Mouse (Mus musculus): ENCODE measurements around the gene Ift81. TPM values are rescaled to one million over a fixed set of nuclear protein-coding genes. Genes with fewer than 3 reads are reported as not detected.

Ift81 gene
- 2.0 and 3.4 TPM in 2 replicates for polyA plus RNA-seq (2012; rRNA removed)

DNA sequence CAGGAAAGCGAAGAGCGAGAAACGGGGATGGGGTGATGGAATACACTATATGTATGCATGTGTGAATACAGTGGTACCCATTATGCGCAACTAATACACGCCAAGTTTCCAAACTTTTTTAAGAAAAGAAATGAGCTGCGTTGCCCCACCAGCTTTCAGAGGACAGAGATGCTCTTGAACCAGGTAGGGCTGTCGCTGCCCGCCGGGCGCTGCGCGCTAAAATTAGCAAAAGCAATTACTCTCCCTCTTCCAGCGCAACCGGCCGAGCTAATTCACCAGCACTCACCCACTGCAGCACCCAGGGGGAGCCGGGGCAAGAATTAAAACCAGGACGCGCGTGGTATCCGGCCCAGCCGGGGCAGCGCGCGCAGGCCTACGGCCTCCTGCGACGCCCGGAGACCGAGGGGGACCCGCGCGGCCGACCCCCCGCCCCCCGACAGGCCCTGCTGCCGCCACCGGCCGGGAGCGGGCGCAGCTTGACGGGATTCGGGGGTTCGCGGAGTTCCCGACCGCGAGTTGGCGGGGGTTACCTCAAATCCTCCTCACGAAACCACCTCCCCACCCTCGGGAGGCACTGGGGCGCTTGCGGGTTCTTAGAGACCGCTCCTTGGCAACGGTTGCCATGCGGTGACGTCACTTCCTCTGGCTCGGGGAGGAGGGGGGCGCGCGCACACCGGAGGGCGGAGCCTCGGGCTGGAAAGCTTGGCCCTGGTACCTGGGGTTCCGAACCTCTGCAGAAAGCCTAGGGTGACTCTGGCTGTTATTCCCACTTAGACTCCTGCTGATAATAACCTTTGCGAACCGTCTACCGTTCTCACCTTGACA lies at the start of gene Ift81:
Gene Ift81, minus strand, starts transcription at position 611 of the 825 bp plus-strand sequence.
- Histone ChIP-seq H3K27me3 (replicated peaks; ENCODE audit: control insufficient read depth, insufficient read depth, low read length) (no peaks in the 10 kb centered on the region), H3K4me3 (ENCODE audit: insufficient read depth, low read depth, low read length) (peak within 1 kb of the TSS; percentile 80), H3K27ac (ENCODE audit: insufficient read depth, low read depth, low read length) (no peak within 1 kb of the TSS), H3K4me1 (ENCODE audit: control insufficient read depth, insufficient read depth, low read length) (peaks cover 6% of the 10 kb centered on the region; the same call in 1 of the 2 replicates), H3K36me3 (ENCODE audit: control insufficient read depth, insufficient read depth, low read length) (no peaks in the 10 kb centered on the region)
- peak; percentile 96 for DNase-seq
- TF ChIP-seq CTCF (conservative IDR thresholded peaks at IDR 0.05; ENCODE audit: insufficient read depth, insufficient read length, low read depth, low read length) = no peak
- no peak for TF ChIP-seq POLR2A (IDR thresholded peaks at IDR 0.05; ENCODE audit: low read depth, low read length)
- WGBS = 4% methylated on average over 64 of the region's 67 CpGs

DNA sequence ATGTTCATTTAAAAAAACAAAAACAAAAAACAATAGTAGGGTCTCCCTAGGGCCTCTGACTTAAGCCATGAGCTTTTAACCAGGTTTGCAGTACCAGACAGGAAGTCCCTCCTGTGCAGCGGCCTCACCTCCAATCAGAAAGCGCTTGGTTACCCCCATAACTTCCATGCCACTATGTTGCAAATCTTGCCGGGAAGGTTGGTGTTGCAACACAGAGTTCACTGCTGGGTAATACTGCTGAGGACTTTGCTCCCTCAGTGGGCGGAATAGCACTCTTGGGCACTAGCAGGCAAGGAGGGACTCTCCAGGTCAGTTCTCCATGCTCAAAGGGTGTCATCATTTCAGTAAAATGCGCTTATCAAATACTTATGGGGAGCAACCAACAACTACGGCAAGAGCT lies 48.2 kb upstream of the Ift81 start:
- no peak overlapping the region for H3K27ac ChIP-seq (ENCODE audit: insufficient read depth, low read depth, low read length)
- DNase-seq = peak; percentile 65
- H3K36me3 ChIP-seq (ENCODE audit: control insufficient read depth, insufficient read depth, low read length) = no peaks in the 10 kb centered on the region
- H3K27me3 ChIP-seq (replicated peaks; ENCODE audit: control insufficient read depth, insufficient read depth, low read length) = no peaks in the 10 kb centered on the region
- WGBS = 86% methylated on average over 6 of the region's 6 CpGs
- no peaks in the 10 kb centered on the region for H3K4me1 ChIP-seq (ENCODE audit: control insufficient read depth, insufficient read depth, low read length)
- TF ChIP-seq CTCF (conservative IDR thresholded peaks at IDR 0.05; ENCODE audit: insufficient read depth, insufficient read length, low read depth, low read length) (no peak), POLR2A (IDR thresholded peaks at IDR 0.05; ENCODE audit: low read depth, low read length) (no peak)
- H3K4me3 ChIP-seq (ENCODE audit: insufficient read depth, low read depth, low read length) = no peak overlapping the region

DNA sequence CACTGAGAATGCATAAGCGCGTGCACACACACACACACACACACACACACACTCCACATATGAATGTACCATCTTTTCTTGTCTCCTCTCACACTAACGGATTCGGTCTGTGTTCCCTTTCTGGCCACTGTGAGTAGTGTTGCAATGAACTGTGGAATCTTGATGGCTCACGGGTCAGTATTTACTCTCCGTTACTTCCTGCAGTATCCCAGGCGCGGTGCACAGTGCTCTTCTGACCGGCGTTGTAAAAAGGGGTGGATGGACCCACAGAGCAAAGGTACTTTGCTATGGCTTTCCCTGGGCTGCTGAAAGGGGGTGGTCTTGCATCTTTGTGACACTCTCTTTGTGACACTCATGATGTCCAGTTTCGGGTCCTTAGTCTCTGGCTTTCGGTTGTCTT lies 42.5 kb upstream of the Ift81 start:
- Histone ChIP-seq H3K27ac (ENCODE audit: insufficient read depth, low read depth, low read length) (no peak overlapping the region), H3K4me3 (ENCODE audit: insufficient read depth, low read depth, low read length) (no peak overlapping the region), H3K4me1 (ENCODE audit: control insufficient read depth, insufficient read depth, low read length) (no peaks in the 10 kb centered on the region), H3K36me3 (ENCODE audit: control insufficient read depth, insufficient read depth, low read length) (no peaks in the 10 kb centered on the region), H3K27me3 (replicated peaks; ENCODE audit: control insufficient read depth, insufficient read depth, low read length) (no peaks in the 10 kb centered on the region)
- no peak for DNase-seq
- WGBS = 77% methylated on average over 12 of the region's 12 CpGs
- TF ChIP-seq CTCF (conservative IDR thresholded peaks at IDR 0.05; ENCODE audit: insufficient read depth, insufficient read length, low read depth, low read length) (no peak), POLR2A (IDR thresholded peaks at IDR 0.05; ENCODE audit: low read depth, low read length) (no peak)

DNA sequence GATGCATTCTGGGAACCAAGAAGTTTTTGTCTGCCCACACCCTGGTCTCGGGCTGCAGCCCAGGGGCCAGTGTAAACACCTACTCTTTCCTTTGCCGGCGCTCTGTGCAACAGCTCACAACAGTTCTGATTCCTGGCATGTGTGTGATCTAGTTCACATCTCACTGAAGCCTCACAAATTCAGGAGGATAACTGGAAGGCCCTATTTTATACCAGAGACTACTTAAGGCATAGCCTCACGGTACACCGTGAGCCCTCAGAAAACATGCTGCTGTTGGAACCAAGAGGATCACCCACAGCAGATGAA lies 39.9 kb upstream of the Ift81 start:
- Histone ChIP-seq H3K36me3 (ENCODE audit: control insufficient read depth, insufficient read depth, low read length) (no peaks in the 10 kb centered on the region), H3K4me1 (ENCODE audit: control insufficient read depth, insufficient read depth, low read length) (no peaks in the 10 kb centered on the region), H3K27me3 (replicated peaks; ENCODE audit: control insufficient read depth, insufficient read depth, low read length) (no peaks in the 10 kb centered on the region), H3K4me3 (ENCODE audit: insufficient read depth, low read depth, low read length) (no peak overlapping the region), H3K27ac (ENCODE audit: insufficient read depth, low read depth, low read length) (no peak overlapping the region)
- no peak for TF ChIP-seq CTCF (conservative IDR thresholded peaks at IDR 0.05; ENCODE audit: insufficient read depth, insufficient read length, low read depth, low read length)
- no peak for TF ChIP-seq POLR2A (IDR thresholded peaks at IDR 0.05; ENCODE audit: low read depth, low read length)
- no peak for DNase-seq
- 65% methylated on average over 5 of the region's 5 CpGs for WGBS

DNA sequence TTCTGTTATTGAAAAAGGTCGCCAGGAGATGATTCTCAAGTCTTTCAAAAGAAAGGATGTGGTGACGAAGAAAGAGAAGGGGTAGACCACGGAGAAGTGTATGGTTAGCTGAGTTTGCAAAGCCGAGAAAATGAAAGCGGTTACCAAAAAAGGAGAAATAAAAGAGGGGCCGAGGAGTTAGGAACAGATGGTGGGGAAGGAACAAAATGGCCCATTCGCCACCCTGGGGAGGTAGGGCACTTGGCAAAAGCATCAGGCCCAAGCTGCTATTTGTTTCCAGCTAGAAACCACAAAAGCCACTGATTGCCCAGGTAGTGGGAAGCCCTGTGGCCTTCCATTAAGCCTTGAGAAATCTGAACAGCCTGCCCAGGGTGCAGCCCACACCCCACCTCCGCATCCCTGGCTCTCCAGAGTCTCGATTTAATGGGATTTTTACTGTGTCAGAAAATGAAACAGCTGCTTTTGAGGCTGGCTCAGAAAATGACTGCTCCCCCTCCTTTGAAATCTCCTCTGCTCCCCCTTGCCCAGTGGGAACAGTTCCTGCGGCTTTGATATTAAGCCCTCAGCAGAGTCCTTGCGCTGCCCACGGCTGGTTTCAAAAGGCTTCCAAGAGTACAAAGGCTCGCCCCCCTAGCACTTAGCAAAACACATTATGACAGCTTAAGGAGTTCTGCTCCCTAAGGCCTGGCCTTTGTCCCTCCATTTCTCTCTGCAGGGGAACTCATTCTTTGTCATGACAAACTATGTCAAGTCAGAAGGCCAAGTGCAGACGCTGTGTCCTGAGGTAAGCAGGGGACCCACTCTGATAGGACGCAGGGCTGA lies 39.3 kb upstream of the Ift81 start:
- no peak for DNase-seq
- H3K27ac ChIP-seq (ENCODE audit: insufficient read depth, low read depth, low read length) = no peak overlapping the region
- no peaks in the 10 kb centered on the region for H3K4me1 ChIP-seq (ENCODE audit: control insufficient read depth, insufficient read depth, low read length)
- 63% methylated on average over 15 of the region's 15 CpGs for WGBS
- TF ChIP-seq CTCF (conservative IDR thresholded peaks at IDR 0.05; ENCODE audit: insufficient read depth, insufficient read length, low read depth, low read length) = no peak
- no peak for TF ChIP-seq POLR2A (IDR thresholded peaks at IDR 0.05; ENCODE audit: low read depth, low read length)
- H3K4me3 ChIP-seq (ENCODE audit: insufficient read depth, low read depth, low read length) = no peak overlapping the region
- no peaks in the 10 kb centered on the region for H3K36me3 ChIP-seq (ENCODE audit: control insufficient read depth, insufficient read depth, low read length)
- no peaks in the 10 kb centered on the region for H3K27me3 ChIP-seq (replicated peaks; ENCODE audit: control insufficient read depth, insufficient read depth, low read length)

DNA sequence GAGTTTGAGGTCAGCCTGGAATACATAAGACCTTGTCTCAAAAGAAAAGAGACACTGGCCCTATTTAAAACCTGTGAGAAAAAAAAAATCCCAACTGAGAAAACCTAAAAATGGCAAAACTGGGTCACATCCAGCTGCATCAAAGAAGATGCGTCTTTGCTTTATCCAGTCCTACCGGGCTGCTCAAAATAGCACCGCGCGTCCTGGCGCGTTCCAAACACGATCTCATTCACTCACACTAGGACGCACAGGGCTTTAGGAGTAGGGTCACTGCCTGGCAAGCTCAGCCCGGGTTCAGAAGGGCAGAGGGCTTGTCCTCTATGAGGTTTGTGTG lies 38.8 kb upstream of the Ift81 start:
- Histone ChIP-seq H3K27me3 (replicated peaks; ENCODE audit: control insufficient read depth, insufficient read depth, low read length) (no peaks in the 10 kb centered on the region), H3K4me1 (ENCODE audit: control insufficient read depth, insufficient read depth, low read length) (no peaks in the 10 kb centered on the region), H3K27ac (ENCODE audit: insufficient read depth, low read depth, low read length) (no peak overlapping the region), H3K36me3 (ENCODE audit: control insufficient read depth, insufficient read depth, low read length) (no peaks in the 10 kb centered on the region), H3K4me3 (ENCODE audit: insufficient read depth, low read depth, low read length) (no peak overlapping the region)
- WGBS = 86% methylated on average over 10 of the region's 10 CpGs
- no peak for TF ChIP-seq POLR2A (IDR thresholded peaks at IDR 0.05; ENCODE audit: low read depth, low read length)
- TF ChIP-seq CTCF (conservative IDR thresholded peaks at IDR 0.05; ENCODE audit: insufficient read depth, insufficient read length, low read depth, low read length) = no peak
- DNase-seq = no peak

DNA sequence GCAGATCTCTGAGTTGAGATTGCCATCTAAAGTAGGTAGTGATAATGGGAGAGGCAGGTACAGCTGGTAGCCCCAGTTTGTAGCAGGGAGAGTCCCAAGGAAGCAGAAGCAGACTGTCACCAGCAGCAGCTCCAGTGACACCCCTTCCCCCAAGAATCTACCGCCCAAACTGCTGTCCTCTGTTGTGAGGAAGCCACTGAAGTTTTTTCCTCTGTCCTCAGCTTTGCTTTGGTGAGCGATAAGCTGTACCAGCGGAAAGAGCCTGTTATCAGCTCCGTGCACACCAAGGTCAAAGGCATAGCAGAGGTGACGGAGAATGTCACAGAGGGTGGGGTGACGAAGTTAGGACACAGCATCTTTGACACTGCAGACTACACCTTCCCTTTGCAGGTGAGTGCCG lies 38.2 kb upstream of the Ift81 start:
- H3K4me3 ChIP-seq (ENCODE audit: insufficient read depth, low read depth, low read length) = no peak overlapping the region

More for the DNA sequence above, 38.2 kb upstream of the Ift81 start:
- Histone ChIP-seq H3K27me3 (replicated peaks; ENCODE audit: control insufficient read depth, insufficient read depth, low read length) (no peaks in the 10 kb centered on the region), H3K27ac (ENCODE audit: insufficient read depth, low read depth, low read length) (no peak overlapping the region), H3K36me3 (ENCODE audit: control insufficient read depth, insufficient read depth, low read length) (no peaks in the 10 kb centered on the region), H3K4me1 (ENCODE audit: control insufficient read depth, insufficient read depth, low read length) (no peaks in the 10 kb centered on the region)
- WGBS = 84% methylated on average over 7 of the region's 7 CpGs
- no peak for TF ChIP-seq POLR2A (IDR thresholded peaks at IDR 0.05; ENCODE audit: low read depth, low read length)
- no peak for DNase-seq

Data from kidney, adult 2 months (tissue).